ENCODE assay signal across 11 mouse cellular contexts in the genomic region with DNA sequence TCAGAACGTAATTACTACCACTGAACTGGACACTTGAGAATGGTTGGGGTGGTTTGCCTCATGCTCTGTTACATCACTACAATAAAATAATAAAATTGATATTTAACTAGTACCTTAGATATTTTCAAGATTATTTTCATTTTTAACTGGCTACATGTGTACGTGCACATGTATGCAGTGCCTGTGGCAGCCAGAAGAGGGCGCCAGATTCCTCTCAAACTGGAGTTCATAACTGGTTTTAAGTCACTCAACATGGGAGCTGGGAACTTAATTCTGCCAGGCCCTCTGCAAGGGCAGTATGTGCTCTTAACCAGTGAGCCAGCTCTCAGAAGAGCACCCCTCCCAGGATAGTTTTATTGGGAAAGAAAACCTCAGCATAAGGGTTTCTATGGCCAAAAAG.
DNase-seq lines count a peak whose midpoint lies in the region; ATAC-seq lines count a peak whose summit lies in the region.
"Had no signal": no experiment of that assay in that cellular context is flagged by ENCODE, and none has a peak within 500 bp of the region (broad histone marks: within the 10 kb centered on the region; RNA-seq: fewer than 3 reads in every experiment).

No protein-coding gene starts in this region.

- peak; percentile 42; the same call in 1 of the 2 replicates for ATAC-seq in forebrain, embryonic 11.5 days (replicated peaks; ENCODE audit: low FRiP score)
- ATAC-seq in forebrain, embryonic 15.5 days (replicated peaks), result no peak
- ATAC-seq in erythroid progenitor cell, adult 5-6 weeks (replicated peaks; ENCODE audit: low FRiP score, poor library complexity, severe bottlenecking), result no peak

- no peaks in the 10 kb centered on the region for H3K4me1 ChIP-seq in forebrain, embryonic 11.5 days (replicated peaks; ENCODE audit: control insufficient read depth, insufficient read depth, low read length)
- H3K4me1 ChIP-seq in forebrain, embryonic 15.5 days, result peaks cover 11% of the 10 kb centered on the region
- H3K4me1 ChIP-seq: heart, embryonic 15.5 days; liver, embryonic 15.5 days; stomach, embryonic 15.5 days had no signal

- no peaks in the 10 kb centered on the region for H3K9me3 ChIP-seq in forebrain, embryonic 11.5 days (ENCODE audit: control insufficient read depth, low read length)
- no peaks in the 10 kb centered on the region for H3K9me3 ChIP-seq in forebrain, embryonic 15.5 days
- H3K9me3 ChIP-seq: heart, embryonic 15.5 days; liver, embryonic 15.5 days; stomach, embryonic 15.5 days had no signal

- H3K4me2 ChIP-seq in forebrain, embryonic 11.5 days (ENCODE audit: low read depth, low read length, severe bottlenecking), result no peak overlapping the region
- H3K4me2 ChIP-seq in forebrain, embryonic 15.5 days (replicated peaks), result no peak overlapping the region
- H3K4me2 ChIP-seq: heart, embryonic 15.5 days; liver, embryonic 15.5 days; stomach, embryonic 15.5 days had no signal

- H3K27ac ChIP-seq in forebrain, embryonic 11.5 days (ENCODE audit: low read depth, low read length), result no peak overlapping the region
- H3K27ac ChIP-seq in forebrain, embryonic 15.5 days (replicated peaks), result no peak overlapping the region
- H3K27ac ChIP-seq: heart, embryonic 15.5 days; liver, embryonic 15.5 days; stomach, embryonic 15.5 days had no signal

- H3K4me3 ChIP-seq in forebrain, embryonic 11.5 days (ENCODE audit: low read depth, low read length), result no peak overlapping the region
- no peak overlapping the region for H3K4me3 ChIP-seq in forebrain, embryonic 15.5 days
- H3K4me3 ChIP-seq: heart, embryonic 15.5 days; liver, embryonic 15.5 days; stomach, embryonic 15.5 days had no signal

- 56% methylated on average over 3 of the region's 3 CpGs for WGBS in forebrain, embryonic 11.5 days
- WGBS in forebrain, embryonic 15.5 days, result 49% methylated on average over 3 of the region's 3 CpGs

- no peak overlapping the region for H3K9ac ChIP-seq in forebrain, embryonic 11.5 days (ENCODE audit: low read length)
- H3K9ac ChIP-seq in forebrain, embryonic 15.5 days (replicated peaks), result no peak overlapping the region
- H3K9ac ChIP-seq: heart, embryonic 15.5 days; liver, embryonic 15.5 days; stomach, embryonic 15.5 days had no signal

- H3K36me3 ChIP-seq in forebrain, embryonic 11.5 days (ENCODE audit: control insufficient read depth, insufficient read depth, low read length), result no peaks in the 10 kb centered on the region
- 0 out of 2 replicates have a peak, but pooled peaks cover 4% of the 10 kb centered on the region for H3K36me3 ChIP-seq in forebrain, embryonic 15.5 days
- H3K36me3 ChIP-seq: heart, embryonic 15.5 days; liver, embryonic 15.5 days; stomach, embryonic 15.5 days had no signal

- DNase-seq in forebrain, embryonic 11.5 days (ENCODE audit: low spot score), result peak; percentile 60
- peak; percentile 10 for DNase-seq in lung, postnatal 14 days
- DNase-seq in lung, postnatal 10 days, result no peak
- DNase-seq in c-Kit-positive CD71-negative TER-119-negative erythroid progenitor cells, embryonic 14.5 days (ENCODE audit: low read depth), result peak; percentile 17
- DNase-seq in mesoderm, embryonic 11.5 days (ENCODE audit: low read depth, low spot score), result peak; percentile 29
- no peak for DNase-seq in right cerebral cortex, adult 2 months (ENCODE audit: low spot score in 2 of 2)

- H3K27me3 ChIP-seq in forebrain, embryonic 11.5 days (ENCODE audit: control insufficient read depth, insufficient read depth, low read length), result no peaks in the 10 kb centered on the region
- H3K27me3 ChIP-seq in forebrain, embryonic 15.5 days, result no peaks in the 10 kb centered on the region
- H3K27me3 ChIP-seq: heart, embryonic 15.5 days; liver, embryonic 15.5 days; stomach, embryonic 15.5 days had no signal

Comparison
In these comparisons a context has a peak if more than half of its experiments do, and no peak if none do; other contexts are left out.
1. DNase-seq: peak in forebrain, embryonic 11.5 days (single experiment), lung, postnatal 14 days (single experiment), c-Kit-positive CD71-negative TER-119-negative erythroid progenitor cells, embryonic 14.5 days (single experiment) and mesoderm, embryonic 11.5 days (single experiment); none in lung, postnatal 10 days (single experiment) and right cerebral cortex, adult 2 months (0 of 2).